Mouse (Mus musculus) midbrain, embryonic 12.5 days (tissue): ENCODE results near the gene Bcl6. TPM values are rescaled to one million over a fixed set of nuclear protein-coding genes. Genes with fewer than 3 reads are reported as not detected.

Experiments used
- ATAC-seq: fragments of 200-750 bp; cut with Nextera tagmentation; 2 replicates; pipeline ENCODE4 v1.8.0; 2017; ENCODE audit warnings: low read depth, moderate TSS enrichment, moderate library complexity; ENCODE audit not compliant: low FRiP score
- H3K27ac ChIP-seq: fragments of 300-500 bp; sonication (generic); replicated peaks from 2 replicates; pipeline ENCODE4 v1.5.1; 2016; ENCODE audit warnings: mild to moderate bottlenecking
- H3K27me3 ChIP-seq: fragments of 300-500 bp; sonication (generic); 2 replicates; pipeline ENCODE4 v1.6.1; 2016; ENCODE audit warnings: mild to moderate bottlenecking
- H3K36me3 ChIP-seq: fragments of 300-500 bp; sonication (generic); 2 replicates; pipeline ENCODE4 v1.6.1; 2016
- H3K4me1 ChIP-seq: fragments of 300-500 bp; sonication (generic); 2 replicates; pipeline ENCODE4 v1.6.1; 2016
- H3K4me2 ChIP-seq: fragments of 300-500 bp; sonication (generic); replicated peaks from 2 replicates; pipeline ENCODE4 v1.6.1; 2016; ENCODE audit warnings: mild to moderate bottlenecking, moderate library complexity
- H3K4me3 ChIP-seq: fragments of 300-500 bp; sonication (generic); 2 replicates; pipeline ENCODE4 v1.5.1; 2016; ENCODE audit warnings: mild to moderate bottlenecking
- H3K9ac ChIP-seq: fragments of 300-500 bp; sonication (generic); replicated peaks from 2 replicates; pipeline ENCODE4 v1.6.1; 2016; ENCODE audit warnings: mild to moderate bottlenecking, moderate library complexity
- H3K9me3 ChIP-seq: fragments of 300-500 bp; sonication (generic); 2 replicates; pipeline ENCODE4 v1.6.1; 2016; ENCODE audit warnings: mild to moderate bottlenecking
- WGBS: fragments of 180-500 bp; shearing (Covaris S2); methylation state at CpG from one replicate; pipeline ENCODE4 v1.1.7; 2016; 5-methylcytosine and 5-hydroxymethylcytosine counted together
- polyA plus RNA-seq: library from polyadenylated mRNA; unstranded; fragments of >200 nt; fragmentation: Nextera tagmentation; extraction: Ambion mirVana; gene quantifications from 2 replicates; pipeline ENCODE4 v1.2.1, GENCODE M21; 2016

Bcl6 gene
- polyA plus RNA-seq, 1 experiment from 2014 or later: 0.15 TPM

- H3K9ac ChIP-seq: no peak within 1 kb of the TSS
- H3K27me3 ChIP-seq: no peaks in the 10 kb centered on the region
- no peaks in the 10 kb centered on the region for H3K4me1 ChIP-seq
- 69% methylated on average over 11 of the region's 11 CpGs for WGBS
- no peak within 1 kb of the TSS for H3K4me3 ChIP-seq
- no peak within 1 kb of the TSS for H3K4me2 ChIP-seq
- no peaks in the 10 kb centered on the region for H3K9me3 ChIP-seq
- no peak within 1 kb of the TSS for H3K27ac ChIP-seq
- ATAC-seq: no peak
- no peaks in the 10 kb centered on the region for H3K36me3 ChIP-seq
Observed at GRCm38 (mm10) chr16:23932294-23932693, 56.4 kb downstream of the Bcl6 start, which contains the start of gene Rtp2. Rtp2 (minus strand) TSS chr16:23932394.

GRCm38 (mm10) chr16:23931275-23931674 is 57.4 kb downstream of the Bcl6 start:
- Histone ChIP-seq H3K27ac (no peak overlapping the region), H3K36me3 (no peaks in the 10 kb centered on the region), H3K4me1 (no peaks in the 10 kb centered on the region), H3K9me3 (no peaks in the 10 kb centered on the region), H3K4me3 (no peak overlapping the region), H3K27me3 (no peaks in the 10 kb centered on the region), H3K4me2 (no peak overlapping the region), H3K9ac (no peak overlapping the region)
- 85% methylated on average over 18 of the region's 18 CpGs for WGBS
- no peak for ATAC-seq

GRCm38 (mm10) chr16:23930426-23931073 is 58.1 kb downstream of the Bcl6 start:
- H3K4me1 ChIP-seq: no peaks in the 10 kb centered on the region
- 87% methylated on average over 3 of the region's 3 CpGs for WGBS
- no peak for ATAC-seq

GRCm38 (mm10) chr16:23927301-23928114 is 61.1 kb downstream of the Bcl6 start:
- H3K27me3 ChIP-seq: no peaks in the 10 kb centered on the region
- no peak overlapping the region for H3K4me3 ChIP-seq
- 93% methylated on average over 33 of the region's 33 CpGs for WGBS
- H3K4me2 ChIP-seq: no peak overlapping the region
- H3K36me3 ChIP-seq: no peaks in the 10 kb centered on the region
- no peaks in the 10 kb centered on the region for H3K9me3 ChIP-seq
- H3K9ac ChIP-seq: no peak overlapping the region
- no peaks in the 10 kb centered on the region for H3K4me1 ChIP-seq
- no peak for ATAC-seq
- H3K27ac ChIP-seq: no peak overlapping the region

More at GRCm38 (mm10) chr16:23930426-23931073, 58.1 kb downstream of the Bcl6 start:
- Histone ChIP-seq H3K36me3 (no peaks in the 10 kb centered on the region), H3K4me3 (no peak overlapping the region), H3K27me3 (no peaks in the 10 kb centered on the region), H3K4me2 (no peak overlapping the region), H3K9me3 (no peaks in the 10 kb centered on the region), H3K9ac (no peak overlapping the region), H3K27ac (no peak overlapping the region)

DNA sequence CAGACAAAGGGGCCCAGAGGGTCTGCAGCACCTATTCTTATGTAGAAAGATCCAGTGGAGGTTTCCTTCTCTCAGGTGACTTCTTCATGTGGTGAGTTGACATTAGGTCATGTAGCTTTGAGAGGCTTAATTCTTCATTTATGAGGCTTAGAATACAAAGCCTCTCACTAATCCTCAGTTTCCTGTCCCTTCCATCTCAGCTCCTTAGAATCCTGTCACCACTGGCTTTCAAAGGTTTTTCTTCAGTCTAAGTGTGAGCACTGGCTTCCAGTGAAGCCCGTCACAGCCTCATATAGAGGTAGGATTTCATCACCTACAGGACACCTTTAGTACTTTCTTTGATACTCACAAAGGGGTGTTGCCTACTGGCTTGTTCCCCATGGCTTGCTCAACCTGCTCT is 65.7 kb downstream of the Bcl6 start:
- Histone ChIP-seq H3K9ac (no peak overlapping the region), H3K4me2 (no peak overlapping the region), H3K27me3 (no peaks in the 10 kb centered on the region), H3K36me3 (no peaks in the 10 kb centered on the region), H3K4me3 (no peak overlapping the region), H3K9me3 (no peaks in the 10 kb centered on the region), H3K4me1 (no peaks in the 10 kb centered on the region), H3K27ac (no peak overlapping the region)
- no peak for ATAC-seq
- 81% methylated on average over 1 of the region's 1 CpGs for WGBS

DNA sequence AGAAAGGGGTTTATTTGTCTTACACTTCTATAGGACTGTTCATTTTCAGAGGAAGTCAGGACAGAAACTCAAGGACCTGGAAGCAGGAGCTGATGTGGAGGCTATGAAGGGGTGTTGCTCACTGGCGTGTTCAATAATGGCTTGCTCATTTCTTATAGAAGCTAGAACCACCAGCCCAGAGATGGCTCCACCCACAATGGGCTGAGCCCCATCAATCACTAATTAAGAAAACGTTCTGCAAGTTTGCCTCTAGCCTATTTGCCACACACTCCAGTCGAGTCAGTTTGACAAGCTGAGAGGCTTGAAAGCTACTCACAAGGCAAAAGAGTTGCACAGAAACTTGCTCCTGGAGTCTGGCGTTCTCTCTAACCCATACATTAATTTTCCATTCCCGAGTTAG is 67.0 kb downstream of the Bcl6 start:
- H3K36me3 ChIP-seq: no peaks in the 10 kb centered on the region
- WGBS: 89% methylated on average over 5 of the region's 5 CpGs

GRCm38 (mm10) chr16:23919418-23919817 is 69.2 kb downstream of the Bcl6 start:
- ATAC-seq: no peak
- Histone ChIP-seq H3K4me1 (no peaks in the 10 kb centered on the region), H3K27ac (no peak overlapping the region), H3K36me3 (no peaks in the 10 kb centered on the region), H3K27me3 (no peaks in the 10 kb centered on the region), H3K9ac (no peak overlapping the region), H3K4me2 (no peak overlapping the region), H3K9me3 (no peaks in the 10 kb centered on the region), H3K4me3 (no peak overlapping the region)
- 92% methylated on average over 2 of the region's 2 CpGs for WGBS

More for the DNA sequence above, 67.0 kb downstream of the Bcl6 start:
- no peak for ATAC-seq
- Histone ChIP-seq H3K4me3 (no peak overlapping the region), H3K9ac (no peak overlapping the region), H3K4me2 (no peak overlapping the region), H3K27me3 (no peaks in the 10 kb centered on the region), H3K27ac (no peak overlapping the region), H3K4me1 (no peaks in the 10 kb centered on the region), H3K9me3 (no peaks in the 10 kb centered on the region)

Other genes starting within 250 kb of the Bcl6 start
- 65.2 and 82.0 TPM in 2 replicates for gene Sst, start 97.9 kb downstream of the Bcl6 start, polyA plus RNA-seq
- gene Rtp2, start 56.5 kb downstream of the Bcl6 start, polyA plus RNA-seq: not detected in 2 replicates
- not detected in 2 replicates for gene Gm37419, start 370 bp downstream of the Bcl6 start, polyA plus RNA-seq